Mouse (Mus musculus) midbrain, embryonic 11.5 days (tissue): Measurements from ENCODE around the gene Mark4. TPM values are rescaled to one million over a fixed set of nuclear protein-coding genes. Genes with fewer than 3 reads are reported as not detected.

Experiments
- ATAC-seq: fragments of 200-750 bp; cut with Nextera tagmentation; 2 replicates; pipeline ENCODE4 v1.8.0; 2017; ENCODE audit warnings: moderate TSS enrichment, moderate library complexity; ENCODE audit not compliant: low FRiP score
- DNase-seq: peaks from one replicate; pipeline ENCODE4 v3.0.0; 2015; ENCODE audit warnings: low spot score; ENCODE audit errors: missing footprints
- H3K27ac ChIP-seq: fragments of 300-500 bp; sonication (generic); 2 replicates; pipeline ENCODE4 v1.5.1; 2014; ENCODE audit warnings: low read depth, low read length
- H3K27me3 ChIP-seq: fragments of 300-500 bp; sonication (generic); 2 replicates; pipeline ENCODE4 v1.6.1; 2014; ENCODE audit warnings: mild to moderate bottlenecking, low read length, moderate library complexity, mixed read lengths; ENCODE audit not compliant: control insufficient read depth, insufficient read depth
- H3K36me3 ChIP-seq: fragments of 300-500 bp; sonication (generic); 2 replicates; pipeline ENCODE4 v1.6.1; 2014; ENCODE audit warnings: mild to moderate bottlenecking, low read length, moderate library complexity, mixed read lengths; ENCODE audit not compliant: control insufficient read depth, insufficient read depth
- H3K4me1 ChIP-seq: fragments of 300-500 bp; sonication (generic); 2 replicates; pipeline ENCODE4 v1.6.1; 2014; ENCODE audit warnings: low read length; ENCODE audit not compliant: control insufficient read depth, insufficient read depth
- H3K4me2 ChIP-seq: fragments of 300-500 bp; sonication (generic); 2 replicates; pipeline ENCODE4 v1.6.1; 2014; ENCODE audit warnings: mild to moderate bottlenecking, moderate library complexity
- H3K4me3 ChIP-seq: fragments of 300-500 bp; sonication (generic); 2 replicates; pipeline ENCODE4 v1.5.1; 2014; ENCODE audit warnings: low read depth, low read length
- H3K9ac ChIP-seq: fragments of 300-500 bp; sonication (generic); 2 replicates; pipeline ENCODE4 v1.6.1; 2014; ENCODE audit warnings: low read length
- H3K9me3 ChIP-seq: fragments of 300-500 bp; sonication (generic); 2 replicates; pipeline ENCODE4 v1.6.1; 2016; ENCODE audit warnings: low read length; ENCODE audit not compliant: control insufficient read depth
- WGBS: fragments of 180-500 bp; shearing (Covaris S2); extraction: QIAGEN DNeasy Blood & Tissue Kit; methylation state at CpG from one replicate; pipeline ENCODE4 v1.1.7; 2014; 5-methylcytosine and 5-hydroxymethylcytosine counted together
- polyA plus RNA-seq: library from polyadenylated mRNA; unstranded; fragments of >200 nt; fragmentation: Nextera tagmentation; extraction: Ambion mirVana; gene quantifications from 2 replicates; pipeline ENCODE4 v1.2.1, GENCODE M21; 2014

Gene Mark4
- polyA plus RNA-seq, 1 experiment from 2014 or later, result 10.7 TPM

DNA sequence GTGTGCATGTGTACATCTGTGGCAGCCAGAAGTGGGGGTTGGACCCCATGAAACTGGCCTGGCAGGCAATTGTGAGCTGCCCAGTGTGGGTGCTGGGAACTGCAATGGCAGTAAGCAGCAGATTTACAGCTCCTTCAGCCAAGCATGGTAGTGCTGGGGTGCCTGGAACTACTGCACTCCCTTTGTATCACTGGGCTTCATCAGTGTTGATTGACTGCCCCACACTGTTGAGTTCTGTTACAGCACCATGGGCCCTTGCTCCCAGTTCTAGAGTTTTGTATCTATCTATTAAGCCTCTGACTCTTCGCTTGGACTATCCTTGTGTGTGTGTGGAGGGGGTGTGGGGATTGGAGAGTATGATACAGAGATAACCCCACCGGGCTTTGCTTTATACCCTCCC, 18.5 kb upstream of the Mark4 start:
- Histone ChIP-seq H3K9me3 (no peaks in the 10 kb centered on the region), H3K4me3 (no peak overlapping the region), H3K9ac (no peak overlapping the region), H3K27me3 (peaks cover 44% of the 10 kb centered on the region), H3K4me1 (no peaks in the 10 kb centered on the region), H3K4me2 (no peak overlapping the region), H3K36me3 (no peaks in the 10 kb centered on the region), H3K27ac (no peak overlapping the region)
- ATAC-seq (no peak), DNase-seq (no peak)
- 75% methylated on average over 2 of the region's 2 CpGs for WGBS

DNA sequence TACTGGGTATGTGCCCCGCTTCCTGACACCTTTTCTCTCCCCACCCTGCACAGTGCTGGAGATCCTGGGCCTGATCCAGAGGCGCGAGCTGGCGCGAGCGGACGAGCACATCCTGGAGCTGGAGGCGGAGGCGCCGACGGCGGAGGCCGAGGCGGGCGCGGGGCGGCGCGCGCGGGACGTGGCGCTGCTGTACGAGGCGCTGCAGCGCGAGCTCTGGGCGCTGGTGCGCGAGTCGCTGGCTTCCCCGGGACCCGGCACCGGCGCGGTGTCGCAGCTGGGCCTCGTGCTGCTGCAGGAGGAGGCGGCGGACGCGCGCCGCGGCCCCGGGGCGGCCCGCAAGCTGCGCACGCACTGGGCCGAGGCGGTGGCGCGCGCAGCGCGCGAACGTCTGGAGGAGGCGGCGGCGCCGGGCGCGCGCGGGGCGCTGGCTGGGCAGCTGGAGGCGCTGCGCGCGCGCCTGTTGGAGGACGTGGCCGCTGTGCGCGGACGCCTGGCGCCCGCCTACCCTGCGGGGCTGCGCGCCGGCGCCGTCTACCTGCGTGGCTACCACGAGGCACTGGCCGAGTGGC, 15.3 kb upstream of the Mark4 start:
- WGBS, result under 1% methylated on average over 69 of the region's 89 CpGs
- Histone ChIP-seq H3K4me3 (peak overlapping the region; percentile 48), H3K4me2 (peak overlapping the region; percentile 77), H3K36me3 (no peaks in the 10 kb centered on the region), H3K27ac (no peak overlapping the region), H3K4me1 (no peaks in the 10 kb centered on the region), H3K9me3 (no peaks in the 10 kb centered on the region), H3K27me3 (peaks cover 71% of the 10 kb centered on the region), H3K9ac (peak overlapping the region; percentile 58)
- peak; percentile 85 for ATAC-seq
- DNase-seq, result peak; percentile 94

DNA sequence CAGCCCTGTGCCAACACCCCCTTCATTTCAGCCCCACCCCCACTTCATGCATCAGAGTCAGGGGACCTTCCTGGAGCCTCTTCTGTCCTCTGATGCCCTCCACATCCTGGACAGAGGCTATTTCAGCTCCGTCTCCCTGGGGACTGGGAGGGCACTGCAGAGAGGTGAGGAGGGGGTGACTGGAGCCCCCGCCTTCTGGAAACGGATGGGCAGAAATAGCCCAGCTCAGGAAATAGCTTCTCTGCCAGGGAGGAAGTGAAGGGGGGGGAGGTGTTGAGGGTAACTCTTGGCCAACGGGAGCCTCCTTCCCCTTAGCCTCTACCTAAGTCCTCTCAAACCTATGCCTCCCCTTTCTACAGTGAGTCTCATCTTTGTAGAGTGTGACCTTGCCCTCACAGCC, 13.8 kb upstream of the Mark4 start:
- no peaks in the 10 kb centered on the region for H3K4me1 ChIP-seq
- H3K9ac ChIP-seq, result no peak overlapping the region
- H3K4me2 ChIP-seq, result no peak overlapping the region
- H3K27ac ChIP-seq, result no peak overlapping the region
- no peak for ATAC-seq
- no peaks in the 10 kb centered on the region for H3K9me3 ChIP-seq
- no peak for DNase-seq
- H3K27me3 ChIP-seq, result peaks cover 67% of the 10 kb centered on the region
- 52% methylated on average over 4 of the region's 4 CpGs for WGBS
- H3K36me3 ChIP-seq, result no peaks in the 10 kb centered on the region
- no peak overlapping the region for H3K4me3 ChIP-seq

GRCm38 (mm10) chr7:19470308-19470707, 11.7 kb upstream of the Mark4 start:
- H3K4me3 ChIP-seq, result no peak overlapping the region
- ATAC-seq (no peak), DNase-seq (no peak)
- peaks cover 59% of the 10 kb centered on the region for H3K27me3 ChIP-seq
- H3K4me2 ChIP-seq, result no peak overlapping the region
- WGBS, result 10% methylated on average over 14 of the region's 14 CpGs
- H3K4me1 ChIP-seq, result no peaks in the 10 kb centered on the region
- H3K9ac ChIP-seq, result no peak overlapping the region
- no peak overlapping the region for H3K27ac ChIP-seq
- no peaks in the 10 kb centered on the region for H3K9me3 ChIP-seq
- H3K36me3 ChIP-seq, result no peaks in the 10 kb centered on the region

DNA sequence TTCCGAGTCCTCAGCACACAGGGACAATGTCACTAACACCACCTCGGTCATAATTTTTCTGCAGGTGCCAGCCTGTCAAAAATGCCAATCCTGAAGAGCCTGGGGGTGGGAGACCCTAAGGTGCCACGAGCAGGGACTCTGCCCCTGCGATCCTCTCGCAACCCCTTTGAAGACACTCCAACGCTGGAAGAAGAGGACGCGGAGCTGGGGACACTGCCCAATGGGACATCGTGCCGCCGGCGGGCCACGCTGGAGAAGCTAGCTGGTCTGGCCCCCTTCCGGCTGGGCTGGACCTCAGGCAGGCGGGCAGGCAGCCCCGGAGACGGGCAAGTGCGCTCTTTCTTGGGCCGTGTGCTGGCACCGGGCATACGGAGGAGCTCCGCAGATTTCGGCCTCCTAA, 10.8 kb upstream of the Mark4 start:
- H3K4me2 ChIP-seq, result no peak overlapping the region
- 15% methylated on average over 23 of the region's 23 CpGs for WGBS
- H3K9ac ChIP-seq, result no peak overlapping the region
- no peaks in the 10 kb centered on the region for H3K36me3 ChIP-seq
- no peaks in the 10 kb centered on the region for H3K9me3 ChIP-seq
- no peak overlapping the region for H3K4me3 ChIP-seq
- DNase-seq (peak; percentile 84), ATAC-seq (no peak)
- H3K27me3 ChIP-seq, result peaks cover 51% of the 10 kb centered on the region
- H3K4me1 ChIP-seq, result peaks cover 3% of the 10 kb centered on the region; the same call in 1 of the 2 replicates
- no peak overlapping the region for H3K27ac ChIP-seq

GRCm38 (mm10) chr7:19468279-19468678, 9.7 kb upstream of the Mark4 start:
- 65% methylated on average over 12 of the region's 12 CpGs for WGBS
- no peak overlapping the region for H3K9ac ChIP-seq
- H3K4me3 ChIP-seq, result no peak overlapping the region
- H3K36me3 ChIP-seq, result no peaks in the 10 kb centered on the region
- peaks cover 3% of the 10 kb centered on the region; the same call in 1 of the 2 replicates for H3K4me1 ChIP-seq
- peaks cover 40% of the 10 kb centered on the region for H3K27me3 ChIP-seq
- ATAC-seq, result no peak
- DNase-seq, result no peak
- H3K27ac ChIP-seq, result no peak overlapping the region
- H3K4me2 ChIP-seq, result no peak overlapping the region
- no peaks in the 10 kb centered on the region for H3K9me3 ChIP-seq

GRCm38 (mm10) chr7:19467638-19468037, 9.0 kb upstream of the Mark4 start:
- no peak for ATAC-seq
- WGBS, result 46% methylated on average over 6 of the region's 6 CpGs
- no peak for DNase-seq
- no peak overlapping the region for H3K9ac ChIP-seq
- H3K4me1 ChIP-seq, result peaks cover 3% of the 10 kb centered on the region; the same call in 1 of the 2 replicates
- no peaks in the 10 kb centered on the region for H3K36me3 ChIP-seq
- no peak overlapping the region for H3K4me2 ChIP-seq
- peaks cover 33% of the 10 kb centered on the region for H3K27me3 ChIP-seq
- no peak overlapping the region for H3K4me3 ChIP-seq
- no peak overlapping the region for H3K27ac ChIP-seq
- H3K9me3 ChIP-seq, result no peaks in the 10 kb centered on the region

- no peak overlapping the region for H3K27ac ChIP-seq
- no peaks in the 10 kb centered on the region for H3K9me3 ChIP-seq
- H3K4me1 ChIP-seq, result peaks cover 3% of the 10 kb centered on the region; the same call in 1 of the 2 replicates
- H3K27me3 ChIP-seq, result peaks cover 24% of the 10 kb centered on the region
- DNase-seq (no peak), ATAC-seq (no peak)
- no peaks in the 10 kb centered on the region for H3K36me3 ChIP-seq
- H3K4me3 ChIP-seq, result no peak overlapping the region
- 70% methylated on average over 5 of the region's 5 CpGs for WGBS
- H3K4me2 ChIP-seq, result no peak overlapping the region
- no peak overlapping the region for H3K9ac ChIP-seq
Measured at GRCm38 (mm10) chr7:19466602-19467145, 8.1 kb upstream of the Mark4 start.

- no peak overlapping the region for H3K27ac ChIP-seq
- H3K9me3 ChIP-seq, result no peaks in the 10 kb centered on the region
- peaks cover 4% of the 10 kb centered on the region for H3K4me1 ChIP-seq
- peaks cover 7% of the 10 kb centered on the region for H3K27me3 ChIP-seq
- H3K9ac ChIP-seq, result 0 out of 2 replicates have a peak overlapping the region, but pooled peaks have one; percentile 0
- H3K36me3 ChIP-seq, result no peaks in the 10 kb centered on the region
- DNase-seq, result peak; percentile 81
- WGBS, result 8% methylated on average over 22 of the region's 22 CpGs
- H3K4me2 ChIP-seq, result no peak overlapping the region; the same call in 1 of the 2 replicates
- H3K4me3 ChIP-seq, result no peak overlapping the region
- ATAC-seq, result no peak
Measured at GRCm38 (mm10) chr7:19464367-19465307, 6.0 kb upstream of the Mark4 start.
